Mouse (Mus musculus) CH12.LX (cell line): ENCODE results near the gene Myl4. TPM values are rescaled to one million over a fixed set of nuclear protein-coding genes. Genes with fewer than 3 reads are reported as not detected.
A peak's percentile ranks its signal among the peaks of the same experiment; 100 is the strongest.

Experiments
- DNase-seq: peaks from one replicate; pipeline ENCODE4 v3.0.0-alpha.2; 2013; ENCODE audit errors: extremely low read depth
- H3K27ac ChIP-seq: 2 replicates; pipeline ENCODE4 v1.5.1; 2012; ENCODE audit warnings: low read depth, mild to moderate bottlenecking, control low read depth, moderate library complexity; ENCODE audit not compliant: insufficient read depth
- H3K27me3 ChIP-seq: replicated peaks from 2 replicates; pipeline ENCODE3; 2012; ENCODE audit warnings: inconsistent platforms
- H3K36me3 ChIP-seq, 2 experiments: replicated peaks in 1 of 2; 2 replicates each; pipeline versions ENCODE3 to v1.6.1; 2012; ENCODE audit warnings: inconsistent platforms in 1 of 2, low read length in 1 of 2, mild to moderate bottlenecking in 1 of 2, mixed read lengths in 1 of 2, moderate library complexity in 1 of 2; ENCODE audit not compliant: control insufficient read depth in 1 of 2, insufficient read depth in 1 of 2
- H3K4me1 ChIP-seq, 2 experiments: 2 replicates each; pipeline ENCODE4 v1.6.1; 2012; ENCODE audit warnings: inconsistent platforms in 1 of 2, moderate library complexity in 1 of 2; ENCODE audit not compliant: insufficient read depth in 2 of 2, control insufficient read depth in 1 of 2
- H3K4me2 ChIP-seq: 2 replicates; pipeline ENCODE4 v1.6.1; 2012; ENCODE audit warnings: low read depth, mild to moderate bottlenecking, control low read depth; ENCODE audit not compliant: poor library complexity, insufficient read depth, severe bottlenecking
- H3K4me3 ChIP-seq, 3 experiments: fragments of 150-350 bp in 1 of 3; sonication (generic) in 1 of 3; replicated peaks in 1 of 3; 2 replicates each; pipeline versions ENCODE3 to v1.5.1; 2011 to 2012; ENCODE audit warnings: low read depth in 2 of 3, low read length in 2 of 3, mild to moderate bottlenecking in 2 of 3, moderate library complexity in 2 of 3, control low read depth in 1 of 3, improper control_type of control experiment in 1 of 3, inconsistent platforms in 1 of 3, mixed read lengths in 1 of 3; ENCODE audit not compliant: poor library complexity in 1 of 3
- H3K79me2 ChIP-seq: replicated peaks from 2 replicates; pipeline ENCODE4 v1.6.1; 2012; ENCODE audit warnings: mild to moderate bottlenecking, moderate library complexity; ENCODE audit not compliant: control insufficient read depth, poor library complexity, insufficient read depth, severe bottlenecking; ENCODE audit errors: extremely low read depth
- H3K9ac ChIP-seq: 2 replicates; pipeline ENCODE4 v1.6.1; 2012; ENCODE audit warnings: low read depth, mild to moderate bottlenecking, control low read depth, moderate library complexity; ENCODE audit not compliant: insufficient read depth
- H3K9me3 ChIP-seq: replicated peaks from 2 replicates; pipeline ENCODE3; 2012; ENCODE audit warnings: low read length, inconsistent platforms, mixed read lengths
- BHLHE40 ChIP-seq: IDR thresholded peaks from 2 replicates; pipeline ENCODE4 v1.6.1; 2011; ENCODE audit warnings: mild to moderate bottlenecking, low read depth, low read length, improper control_type of control experiment
- CHD1 ChIP-seq: IDR thresholded peaks from 2 replicates; pipeline ENCODE4 v1.6.1; 2012; ENCODE audit warnings: low read depth, low read length, improper control_type of control experiment, inconsistent platforms
- CHD2 ChIP-seq: IDR thresholded peaks from 2 replicates; pipeline ENCODE4 v1.6.1; 2011; ENCODE audit warnings: low read length, improper control_type of control experiment
- CTCF ChIP-seq, 2 experiments: IDR thresholded peaks in 1 of 2; conservative IDR thresholded peaks in 1 of 2; 2 replicates each; pipeline ENCODE4 v1.5.1; 2011 to 2012; ENCODE audit warnings: low read depth in 2 of 2, low read length in 2 of 2, improper control_type of control experiment in 1 of 2, inconsistent platforms in 1 of 2, mild to moderate bottlenecking in 1 of 2, moderate library complexity in 1 of 2
- E2F4 ChIP-seq: IDR thresholded peaks from 2 replicates; pipeline ENCODE4 v1.6.1; 2011; ENCODE audit warnings: low read depth, low read length, improper control_type of control experiment; ENCODE audit not compliant: insufficient replicate concordance
- ELF1 ChIP-seq: IDR thresholded peaks from 2 replicates; pipeline ENCODE4 v1.6.1; 2014; ENCODE audit warnings: low read depth, mild to moderate bottlenecking, inconsistent platforms, low read length, improper control_type of control experiment
- EP300 ChIP-seq: IDR thresholded peaks from 2 replicates; pipeline ENCODE4 v1.6.1; 2011; ENCODE audit warnings: low read length, improper control_type of control experiment
- ETS1 ChIP-seq: conservative IDR thresholded peaks from 2 replicates; pipeline ENCODE4 v1.6.1; 2012; ENCODE audit warnings: low read depth, mild to moderate bottlenecking, inconsistent platforms, low read length, improper control_type of control experiment, moderate library complexity
- GABPA ChIP-seq: IDR thresholded peaks from 2 replicates; pipeline ENCODE4 v1.6.1; 2012; ENCODE audit warnings: low read depth, low read length, improper control_type of control experiment, inconsistent platforms; ENCODE audit not compliant: insufficient replicate concordance
- HCFC1 ChIP-seq: IDR thresholded peaks from 2 replicates; pipeline ENCODE4 v1.6.1; 2012; ENCODE audit warnings: low read depth, mild to moderate bottlenecking, inconsistent platforms, low read length, improper control_type of control experiment
- IRF4 ChIP-seq: IDR thresholded peaks from 2 replicates; pipeline ENCODE4 v1.6.1; 2014; ENCODE audit warnings: low read depth, mild to moderate bottlenecking, inconsistent platforms, low read length, improper control_type of control experiment
- JUN ChIP-seq: IDR thresholded peaks from 2 replicates; pipeline ENCODE4 v1.6.1; 2011; ENCODE audit warnings: low read depth, mild to moderate bottlenecking, low read length, improper control_type of control experiment, moderate library complexity; ENCODE audit not compliant: insufficient read depth
- JUND ChIP-seq: conservative IDR thresholded peaks from 2 replicates; pipeline ENCODE4 v1.6.1; 2011; ENCODE audit warnings: low read depth, low read length, improper control_type of control experiment
- KAT2A ChIP-seq: IDR thresholded peaks from 2 replicates; pipeline ENCODE4 v1.6.1; 2012; ENCODE audit warnings: low read length, improper control_type of control experiment, inconsistent platforms; ENCODE audit not compliant: insufficient replicate concordance
- MAFK ChIP-seq: IDR thresholded peaks from 2 replicates; pipeline ENCODE4 v1.6.1; 2011; ENCODE audit warnings: low read length, improper control_type of control experiment; ENCODE audit not compliant: insufficient replicate concordance
- MAX ChIP-seq: IDR thresholded peaks from 2 replicates; pipeline ENCODE4 v1.6.1; 2011; ENCODE audit warnings: low read length, improper control_type of control experiment
- MAZ ChIP-seq: IDR thresholded peaks from 2 replicates; pipeline ENCODE4 v1.6.1; 2012; ENCODE audit warnings: low read depth, mild to moderate bottlenecking, inconsistent platforms, low read length, improper control_type of control experiment, moderate library complexity
- MEF2A ChIP-seq: IDR thresholded peaks from 2 replicates; pipeline ENCODE4 v1.6.1; 2014; ENCODE audit warnings: low read depth, mild to moderate bottlenecking, inconsistent platforms, low read length, improper control_type of control experiment, borderline replicate concordance
- MXI1 ChIP-seq: IDR thresholded peaks from 2 replicates; pipeline ENCODE4 v1.6.1; 2011; ENCODE audit warnings: mild to moderate bottlenecking, low read depth, low read length, improper control_type of control experiment
- MYC ChIP-seq: IDR thresholded peaks from 2 replicates; pipeline ENCODE4 v1.6.1; 2011; ENCODE audit warnings: low read depth, mild to moderate bottlenecking, improper control_type of control experiment, low read length
- NELFE ChIP-seq: IDR thresholded peaks from 2 replicates; pipeline ENCODE4 v1.6.1; 2011; ENCODE audit warnings: low read depth, low read length, improper control_type of control experiment
- NRF1 ChIP-seq: IDR thresholded peaks from 2 replicates; pipeline ENCODE4 v1.6.1; 2014; ENCODE audit warnings: low read depth, mild to moderate bottlenecking, inconsistent platforms, low read length, improper control_type of control experiment, moderate library complexity
- PAX5 ChIP-seq: IDR thresholded peaks from 2 replicates; pipeline ENCODE4 v1.6.1; 2012; ENCODE audit warnings: low read length, inconsistent platforms, mixed read lengths
- POLR2A ChIP-seq: IDR thresholded peaks from 2 replicates; pipeline ENCODE4 v1.6.1; 2011; ENCODE audit warnings: low read depth, mild to moderate bottlenecking, improper control_type of control experiment, low read length
- POLR2AphosphoS2 ChIP-seq: IDR thresholded peaks from 2 replicates; pipeline ENCODE4 v1.6.1; 2011; ENCODE audit warnings: low read depth, low read length, improper control_type of control experiment
- RAD21 ChIP-seq: IDR thresholded peaks from 2 replicates; pipeline ENCODE4 v1.6.1; 2011; ENCODE audit warnings: low read depth, mild to moderate bottlenecking, low read length, improper control_type of control experiment, moderate library complexity
- RCOR1 ChIP-seq: conservative IDR thresholded peaks from 2 replicates; pipeline ENCODE4 v1.6.1; 2012; ENCODE audit warnings: low read depth, mild to moderate bottlenecking, inconsistent platforms, low read length, improper control_type of control experiment
- SIN3A ChIP-seq: IDR thresholded peaks from 2 replicates; pipeline ENCODE4 v1.6.1; 2012; ENCODE audit warnings: low read length, improper control_type of control experiment, inconsistent platforms
- SMC3 ChIP-seq: IDR thresholded peaks from 2 replicates; pipeline ENCODE4 v1.6.1; 2011; ENCODE audit warnings: low read depth, low read length, improper control_type of control experiment
- TBP ChIP-seq: conservative IDR thresholded peaks from 2 replicates; pipeline ENCODE4 v1.6.1; 2011; ENCODE audit warnings: low read depth, low read length, improper control_type of control experiment
- TCF12 ChIP-seq: IDR thresholded peaks from 2 replicates; pipeline ENCODE4 v1.6.1; 2014; ENCODE audit warnings: low read depth, mild to moderate bottlenecking, inconsistent platforms, low read length, improper control_type of control experiment
- UBTF ChIP-seq: IDR thresholded peaks from 2 replicates; pipeline ENCODE4 v1.6.1; 2012; ENCODE audit warnings: low read depth, mild to moderate bottlenecking, inconsistent platforms, low read length, improper control_type of control experiment, moderate library complexity
- USF1 ChIP-seq: IDR thresholded peaks from 2 replicates; pipeline ENCODE4 v1.6.1; 2014; ENCODE audit warnings: low read depth, mild to moderate bottlenecking, inconsistent platforms, low read length, improper control_type of control experiment
- USF2 ChIP-seq: conservative IDR thresholded peaks from 2 replicates; pipeline ENCODE4 v1.6.1; 2011; ENCODE audit warnings: low read depth, low read length, improper control_type of control experiment
- ZC3H11A ChIP-seq: IDR thresholded peaks from 2 replicates; pipeline ENCODE4 v1.6.1; 2012; ENCODE audit warnings: low read depth, mild to moderate bottlenecking, inconsistent platforms, low read length, improper control_type of control experiment
- ZKSCAN1 ChIP-seq: IDR thresholded peaks from 2 replicates; pipeline ENCODE4 v1.6.1; 2012; ENCODE audit warnings: low read depth, inconsistent platforms, low read length, improper control_type of control experiment, borderline replicate concordance
- ZMIZ1 ChIP-seq: IDR thresholded peaks from 2 replicates; pipeline ENCODE4 v1.6.1; 2012; ENCODE audit warnings: low read depth, mild to moderate bottlenecking, inconsistent platforms, low read length, improper control_type of control experiment
- ZNF384 ChIP-seq: IDR thresholded peaks from 2 replicates; pipeline ENCODE4 v1.6.1; 2012; ENCODE audit warnings: low read depth, low read length, improper control_type of control experiment, inconsistent platforms
- dilution Hi-C: fragments of 300-500 bp; cut with MboI; formaldehyde crosslinking; loops from 2 replicates; pipeline ENCODE4 v1.14.3; 2020; ENCODE audit warnings: low sequenced_read_pairs; ENCODE audit not compliant: extremely low pct_unique_long_range_greater_than_20kb, extremely low pct_ligation_motif_present
- in situ Hi-C: fragments of 300-500 bp; cut with MboI; formaldehyde crosslinking; loops from 3 replicates; pipeline ENCODE4 v1.14.3; 2019; ENCODE audit warnings: low sequenced_read_pairs, low pct_ligation_motif_present, low pct_unique_long_range_greater_than_20kb, mixed read lengths
- polyA plus RNA-seq: library from polyadenylated mRNA; unstranded; fragments of >175 nt; gene quantifications from 2 replicates; pipeline ENCODE4 v1.2.1, GENCODE M21; 2012; ENCODE audit warnings: low read depth; ENCODE audit not compliant: insufficient read length
- total RNA-seq, 2 experiments: library from RNA; depleted of rRNA; stranded (reverse); fragments of 300-350 nt in 1 of 2; fragments of >200 nt in 1 of 2; gene quantifications; 2 replicates each; pipeline ENCODE4 v1.2.3; 2012 to 2014

The Myl4 gene
- total and polyA plus RNA-seq, 3 experiments = 39.4 to 83.0 (median 55.9) TPM

- H3K4me2 ChIP-seq = peak overlapping the region; percentile 34
- H3K9me3 ChIP-seq = peaks cover 23% of the 10 kb centered on the region
- TF ChIP-seq KAT2A = no peak
- no peak for TF ChIP-seq CTCF (conservative IDR thresholded peaks at IDR 0.05 in 1 of 2, IDR thresholded peaks at IDR 0.05 in 1 of 2; ENCODE audit: low read depth in 2 of 2, low read length in 2 of 2)
- peak; percentile 56; the same call in 1 of the 2 replicates for TF ChIP-seq BHLHE40
- TF ChIP-seq MYC = no peak
- TF ChIP-seq MAZ = peak; percentile 79; the same call in 1 of the 2 replicates
- TF ChIP-seq ZNF384 = peak; percentile 83
- no peak for TF ChIP-seq POLR2AphosphoS2
- TF ChIP-seq USF2 = no peak
- no peak for TF ChIP-seq POLR2A
- no peak for TF ChIP-seq MAFK
- TF ChIP-seq E2F4 = no peak
- no peak for TF ChIP-seq GABPA
- TF ChIP-seq TCF12 = peak; percentile 70
- peak; percentile 59; the same call in 1 of the 2 replicates for TF ChIP-seq EP300
- no peak for TF ChIP-seq RAD21
- no peak for TF ChIP-seq ZC3H11A
- TF ChIP-seq RCOR1 = no peak
- TF ChIP-seq IRF4 = peak; percentile 30; the same call in 1 of the 2 replicates
- TF ChIP-seq MAX = no peak
- TF ChIP-seq UBTF = no peak
- TF ChIP-seq TBP = no peak
- no peak for TF ChIP-seq JUND
- TF ChIP-seq USF1 = no peak
- TF ChIP-seq SMC3 = no peak
- TF ChIP-seq NRF1 = no peak
- TF ChIP-seq PAX5 = no peak
- no peak for TF ChIP-seq ZMIZ1
- no peak for TF ChIP-seq HCFC1
- TF ChIP-seq JUN = no peak
- peak; percentile 29; the same call in 1 of the 2 replicates for TF ChIP-seq ETS1
- no peak for TF ChIP-seq SIN3A
- 0 out of 2 replicates have a peak, but pooled peaks have one; percentile 46 for TF ChIP-seq CHD2
- 0 out of 2 replicates have a peak, but pooled peaks have one; percentile 34 for TF ChIP-seq MXI1
- TF ChIP-seq NELFE = 0 out of 2 replicates have a peak, but pooled peaks have one; percentile 40
- no peak for TF ChIP-seq ZKSCAN1
- peak; percentile 84 for TF ChIP-seq MEF2A
- TF ChIP-seq CHD1 = no peak
- no peak for TF ChIP-seq ELF1
- no peak overlapping the region for H3K4me3 ChIP-seq
- peak overlapping the region; percentile 24; the same call in 1 of the 2 replicates for H3K9ac ChIP-seq
- peak; percentile 59 for DNase-seq
- dilution Hi-C loops (no loop called here), in situ Hi-C loops (no loop called here)
- no peaks in the 10 kb centered on the region for H3K27me3 ChIP-seq
- 0 out of 2 replicates have a peak overlapping the region, but pooled peaks have one; percentile 14 for H3K27ac ChIP-seq
- H3K36me3 ChIP-seq = peaks cover 0 to 4% of the 10 kb centered on the region in 2 experiments
- peaks cover 32 to 72% of the 10 kb centered on the region in 2 experiments for H3K4me1 ChIP-seq
- H3K79me2 ChIP-seq = no peaks in the 10 kb centered on the region
Observed at GRCm38 (mm10) chr11:104619084-104620022, 68.9 kb downstream of the Myl4 start.
